Mouse (Mus musculus): ENCODE measurements at regions not wholly inside any gene's neighbourhood (a gene's known extent, or its start where the extent isn't known, plus 50 kb on each side); places are given as distances from the start of the nearest gene placed in this dataset.

GRCm38 (mm10) chr19:52321626-52322025, 57.5 kb downstream of the Ins1 start:
- TF ChIP-seq CTCF (IDR thresholded peaks at IDR 0.05; ENCODE audit: low read depth, low read length) (no peak), GATA1 (IDR thresholded peaks at IDR 0.05; ENCODE audit: borderline replicate concordance, low read length) (no peak), POLR2AphosphoS5 (IDR thresholded peaks at IDR 0.05; ENCODE audit: insufficient replicate concordance, low read depth, low read length) (no peak), GATA2 (IDR thresholded peaks at IDR 0.05; ENCODE audit: borderline replicate concordance, low read depth, low read length) (no peak)

Data from G1E (cell line).